Mouse (Mus musculus): ENCODE measurements at regions not wholly inside any gene's neighbourhood (a gene's known extent, or its start where the extent isn't known, plus 50 kb on each side); places are given as distances from the start of the nearest gene placed in this dataset.

- Histone ChIP-seq H3K27ac (replicated peaks; ENCODE audit: low read depth, low read length) (no peak overlapping the region), H3K4me1 (ENCODE audit: control insufficient read depth, insufficient read depth, low read length) (no peaks in the 10 kb centered on the region), H3K36me3 (ENCODE audit: control insufficient read depth, insufficient read depth, low read length) (no peaks in the 10 kb centered on the region), H3K4me2 (ENCODE audit: low read depth, severe bottlenecking) (no peak overlapping the region), H3K4me3 (ENCODE audit: low read depth, low read length) (no peak overlapping the region), H3K9ac (ENCODE audit: low read length) (no peak overlapping the region), H3K27me3 (ENCODE audit: control insufficient read depth, insufficient read depth, low read length) (no peaks in the 10 kb centered on the region), H3K9me3 (ENCODE audit: control insufficient read depth, low read length) (no peaks in the 10 kb centered on the region)
- 54% methylated on average over 6 of the region's 6 CpGs for WGBS
- no peak for ATAC-seq (ENCODE audit: insufficient number of reproducible peaks, low FRiP score, low TSS enrichment, low read depth)
- DNase-seq (ENCODE audit: low spot score), result no peak
Observed at GRCm38 (mm10) chr10:20891426-20891825, 60.9 kb upstream of the Ahi1 start.

- no peak overlapping the region for H3K4me3 ChIP-seq (ENCODE audit: low read depth, low read length)
- H3K36me3 ChIP-seq (ENCODE audit: control insufficient read depth, insufficient read depth, low read length), result no peaks in the 10 kb centered on the region
- no peaks in the 10 kb centered on the region for H3K9me3 ChIP-seq (ENCODE audit: control insufficient read depth, low read length)
- no peak overlapping the region for H3K27ac ChIP-seq (replicated peaks; ENCODE audit: low read depth, low read length)
- no peak overlapping the region for H3K9ac ChIP-seq (ENCODE audit: low read length)
- ATAC-seq (ENCODE audit: insufficient number of reproducible peaks, low FRiP score, low TSS enrichment, low read depth) (no peak), DNase-seq (ENCODE audit: low spot score) (no peak)
- H3K4me1 ChIP-seq (ENCODE audit: control insufficient read depth, insufficient read depth, low read length), result no peaks in the 10 kb centered on the region
- H3K4me2 ChIP-seq (ENCODE audit: low read depth, severe bottlenecking), result no peak overlapping the region
- no peaks in the 10 kb centered on the region for H3K27me3 ChIP-seq (ENCODE audit: control insufficient read depth, insufficient read depth, low read length)
- WGBS, result 91% methylated on average over 5 of the region's 5 CpGs
Observed at GRCm38 (mm10) chr10:20883618-20884017, 68.7 kb upstream of the Ahi1 start.

- no peak overlapping the region for H3K9ac ChIP-seq (ENCODE audit: low read length)
- no peak overlapping the region for H3K4me3 ChIP-seq (ENCODE audit: low read depth, low read length)
- no peak overlapping the region for H3K27ac ChIP-seq (replicated peaks; ENCODE audit: low read depth, low read length)
- ATAC-seq (ENCODE audit: insufficient number of reproducible peaks, low FRiP score, low TSS enrichment, low read depth) (no peak), DNase-seq (ENCODE audit: low spot score) (no peak)
- H3K27me3 ChIP-seq (ENCODE audit: control insufficient read depth, insufficient read depth, low read length), result no peaks in the 10 kb centered on the region
- H3K36me3 ChIP-seq (ENCODE audit: control insufficient read depth, insufficient read depth, low read length), result no peaks in the 10 kb centered on the region
- H3K9me3 ChIP-seq (ENCODE audit: control insufficient read depth, low read length), result no peaks in the 10 kb centered on the region
- no peaks in the 10 kb centered on the region for H3K4me1 ChIP-seq (ENCODE audit: control insufficient read depth, insufficient read depth, low read length)
- no peak overlapping the region for H3K4me2 ChIP-seq (ENCODE audit: low read depth, severe bottlenecking)
- WGBS, result 96% methylated on average over 8 of the region's 8 CpGs
Observed at GRCm38 (mm10) chr10:20882599-20882998, 69.7 kb upstream of the Ahi1 start.

- Histone ChIP-seq H3K27me3 (ENCODE audit: control insufficient read depth, insufficient read depth, low read length) (no peaks in the 10 kb centered on the region), H3K9me3 (ENCODE audit: control insufficient read depth, low read length) (no peaks in the 10 kb centered on the region), H3K9ac (ENCODE audit: low read length) (no peak overlapping the region), H3K27ac (replicated peaks; ENCODE audit: low read depth, low read length) (no peak overlapping the region), H3K4me1 (ENCODE audit: control insufficient read depth, insufficient read depth, low read length) (no peaks in the 10 kb centered on the region), H3K4me3 (ENCODE audit: low read depth, low read length) (no peak overlapping the region), H3K36me3 (ENCODE audit: control insufficient read depth, insufficient read depth, low read length) (no peaks in the 10 kb centered on the region), H3K4me2 (ENCODE audit: low read depth, severe bottlenecking) (no peak overlapping the region)
- DNase-seq (ENCODE audit: low spot score), result no peak
- 89% methylated on average over 4 of the region's 4 CpGs for WGBS
- ATAC-seq (ENCODE audit: insufficient number of reproducible peaks, low FRiP score, low TSS enrichment, low read depth), result no peak
Observed at GRCm38 (mm10) chr10:20880251-20880650, 72.1 kb upstream of the Ahi1 start.

GRCm38 (mm10) chr10:20879482-20879881 lies 72.9 kb upstream of the Ahi1 start:
- no peaks in the 10 kb centered on the region for H3K4me1 ChIP-seq (ENCODE audit: control insufficient read depth, insufficient read depth, low read length)
- no peaks in the 10 kb centered on the region for H3K36me3 ChIP-seq (ENCODE audit: control insufficient read depth, insufficient read depth, low read length)
- H3K27ac ChIP-seq (replicated peaks; ENCODE audit: low read depth, low read length), result no peak overlapping the region
- no peaks in the 10 kb centered on the region for H3K27me3 ChIP-seq (ENCODE audit: control insufficient read depth, insufficient read depth, low read length)
- no peak overlapping the region for H3K4me2 ChIP-seq (ENCODE audit: low read depth, severe bottlenecking)
- H3K4me3 ChIP-seq (ENCODE audit: low read depth, low read length), result no peak overlapping the region
- DNase-seq (ENCODE audit: low spot score), result no peak
- H3K9me3 ChIP-seq (ENCODE audit: control insufficient read depth, low read length), result no peaks in the 10 kb centered on the region
- ATAC-seq (ENCODE audit: insufficient number of reproducible peaks, low FRiP score, low TSS enrichment, low read depth), result no peak
- no peak overlapping the region for H3K9ac ChIP-seq (ENCODE audit: low read length)
- 88% methylated on average over 8 of the region's 8 CpGs for WGBS

- no peak overlapping the region for H3K4me2 ChIP-seq (ENCODE audit: low read depth, severe bottlenecking)
- H3K27me3 ChIP-seq (ENCODE audit: control insufficient read depth, insufficient read depth, low read length), result no peaks in the 10 kb centered on the region
- ATAC-seq (ENCODE audit: insufficient number of reproducible peaks, low FRiP score, low TSS enrichment, low read depth) (no peak), DNase-seq (ENCODE audit: low spot score) (no peak)
- no peaks in the 10 kb centered on the region for H3K36me3 ChIP-seq (ENCODE audit: control insufficient read depth, insufficient read depth, low read length)
- no peaks in the 10 kb centered on the region for H3K9me3 ChIP-seq (ENCODE audit: control insufficient read depth, low read length)
- H3K27ac ChIP-seq (replicated peaks; ENCODE audit: low read depth, low read length), result no peak overlapping the region
- H3K4me1 ChIP-seq (ENCODE audit: control insufficient read depth, insufficient read depth, low read length), result no peaks in the 10 kb centered on the region
- no peak overlapping the region for H3K4me3 ChIP-seq (ENCODE audit: low read depth, low read length)
- H3K9ac ChIP-seq (ENCODE audit: low read length), result no peak overlapping the region
- WGBS, result 87% methylated on average over 12 of the region's 12 CpGs
Observed at GRCm38 (mm10) chr10:20867076-20867475, 85.3 kb upstream of the Ahi1 start.

GRCm38 (mm10) chr10:20865031-20865430 lies 87.3 kb upstream of the Ahi1 start:
- H3K9me3 ChIP-seq (ENCODE audit: control insufficient read depth, low read length), result no peaks in the 10 kb centered on the region
- H3K27me3 ChIP-seq (ENCODE audit: control insufficient read depth, insufficient read depth, low read length), result no peaks in the 10 kb centered on the region
- H3K36me3 ChIP-seq (ENCODE audit: control insufficient read depth, insufficient read depth, low read length), result no peaks in the 10 kb centered on the region
- ATAC-seq (ENCODE audit: insufficient number of reproducible peaks, low FRiP score, low TSS enrichment, low read depth), result no peak
- no peak overlapping the region for H3K27ac ChIP-seq (replicated peaks; ENCODE audit: low read depth, low read length)
- no peak overlapping the region for H3K4me3 ChIP-seq (ENCODE audit: low read depth, low read length)
- no peak overlapping the region for H3K9ac ChIP-seq (ENCODE audit: low read length)
- 76% methylated on average over 4 of the region's 4 CpGs for WGBS
- DNase-seq (ENCODE audit: low spot score), result no peak
- no peak overlapping the region for H3K4me2 ChIP-seq (ENCODE audit: low read depth, severe bottlenecking)
- no peaks in the 10 kb centered on the region for H3K4me1 ChIP-seq (ENCODE audit: control insufficient read depth, insufficient read depth, low read length)

GRCm38 (mm10) chr10:20857413-20857812 lies 94.9 kb upstream of the Ahi1 start:
- WGBS, result 92% methylated on average over 4 of the region's 4 CpGs
- ATAC-seq (ENCODE audit: insufficient number of reproducible peaks, low FRiP score, low TSS enrichment, low read depth) (no peak), DNase-seq (ENCODE audit: low spot score) (no peak)
- Histone ChIP-seq H3K36me3 (ENCODE audit: control insufficient read depth, insufficient read depth, low read length) (no peaks in the 10 kb centered on the region), H3K4me3 (ENCODE audit: low read depth, low read length) (no peak overlapping the region), H3K4me1 (ENCODE audit: control insufficient read depth, insufficient read depth, low read length) (peaks cover 12% of the 10 kb centered on the region; the same call in 1 of the 2 replicates), H3K9ac (ENCODE audit: low read length) (no peak overlapping the region), H3K27me3 (ENCODE audit: control insufficient read depth, insufficient read depth, low read length) (no peaks in the 10 kb centered on the region), H3K9me3 (ENCODE audit: control insufficient read depth, low read length) (no peaks in the 10 kb centered on the region), H3K27ac (replicated peaks; ENCODE audit: low read depth, low read length) (no peak overlapping the region), H3K4me2 (ENCODE audit: low read depth, severe bottlenecking) (no peak overlapping the region)

- peak overlapping the region; percentile 35 for H3K4me2 ChIP-seq (ENCODE audit: low read depth, severe bottlenecking)
- no peaks in the 10 kb centered on the region for H3K36me3 ChIP-seq (ENCODE audit: control insufficient read depth, insufficient read depth, low read length)
Observed at GRCm38 (mm10) chr10:20854621-20855363, 97.6 kb upstream of the Ahi1 start.

More at GRCm38 (mm10) chr10:20854621-20855363, 97.6 kb upstream of the Ahi1 start:
- ATAC-seq (ENCODE audit: insufficient number of reproducible peaks, low FRiP score, low TSS enrichment, low read depth), result no peak
- DNase-seq (ENCODE audit: low spot score), result peak; percentile 43
- Histone ChIP-seq H3K4me1 (ENCODE audit: control insufficient read depth, insufficient read depth, low read length) (peaks cover 12% of the 10 kb centered on the region; the same call in 1 of the 2 replicates), H3K4me3 (ENCODE audit: low read depth, low read length) (no peak overlapping the region), H3K9ac (ENCODE audit: low read length) (no peak overlapping the region), H3K9me3 (ENCODE audit: control insufficient read depth, low read length) (no peaks in the 10 kb centered on the region), H3K27ac (replicated peaks; ENCODE audit: low read depth, low read length) (no peak overlapping the region), H3K27me3 (ENCODE audit: control insufficient read depth, insufficient read depth, low read length) (no peaks in the 10 kb centered on the region)
- WGBS, result 19% methylated on average over 14 of the region's 14 CpGs

All from limb, embryonic 11.5 days (tissue).